Mouse (Mus musculus): ENCODE data around the gene Slc35g1.

The Slc35g1 gene

GRCm38 (mm10) chr19:38396633-38396970 is 822 bp downstream of the Slc35g1 start:
- no peak for DNase-seq (ENCODE audit: low spot score in 2 of 2)

GRCm38 (mm10) chr19:38397004-38397403 is 1.2 kb downstream of the Slc35g1 start:
- DNase-seq (ENCODE audit: low spot score in 2 of 2) = no peak

- no peak for DNase-seq (ENCODE audit: low spot score in 2 of 2)
These were observed 3.2 kb downstream of the Slc35g1 start for GRCm38 (mm10) chr19:38398966-38399365.

GRCm38 (mm10) chr19:38400851-38401250 is 5.1 kb downstream of the Slc35g1 start:
- DNase-seq (ENCODE audit: low spot score in 2 of 2) = no peak

- no peak for DNase-seq (ENCODE audit: low spot score in 2 of 2)
These were observed 5.6 kb downstream of the Slc35g1 start for GRCm38 (mm10) chr19:38401416-38401815.

GRCm38 (mm10) chr19:38410357-38411056 is 14.7 kb downstream of the Slc35g1 start:
- DNase-seq (ENCODE audit: low spot score in 2 of 2) = no peak

GRCm38 (mm10) chr19:38413861-38414260 is 18.1 kb downstream of the Slc35g1 start:
- DNase-seq (ENCODE audit: low spot score in 2 of 2) = no peak

- no peak for DNase-seq (ENCODE audit: low spot score in 2 of 2)
These were observed 23.1 kb downstream of the Slc35g1 start for GRCm38 (mm10) chr19:38418819-38419423.

- DNase-seq (ENCODE audit: low spot score in 2 of 2) = no peak
These were observed 25.0 kb downstream of the Slc35g1 start for GRCm38 (mm10) chr19:38420751-38421295.

GRCm38 (mm10) chr19:38421436-38421835 is 25.7 kb downstream of the Slc35g1 start:
- no peak for DNase-seq (ENCODE audit: low spot score in 2 of 2)

- DNase-seq (ENCODE audit: low spot score in 2 of 2) = no peak
These were observed 27.1 kb downstream of the Slc35g1 start for GRCm38 (mm10) chr19:38422926-38423325.

- no peak for DNase-seq (ENCODE audit: low spot score in 2 of 2)
These were observed 28.1 kb downstream of the Slc35g1 start for GRCm38 (mm10) chr19:38423884-38424283.

- DNase-seq (ENCODE audit: low spot score in 2 of 2) = no peak
These were observed 28.8 kb downstream of the Slc35g1 start for GRCm38 (mm10) chr19:38424581-38424980.

GRCm38 (mm10) chr19:38429269-38429668 is 33.5 kb downstream of the Slc35g1 start:
- peak in 1 of 2 experiments; percentile 34 for DNase-seq (ENCODE audit: low spot score in 2 of 2)

- no peak for DNase-seq (ENCODE audit: low spot score in 2 of 2)
These were observed 34.7 kb downstream of the Slc35g1 start for GRCm38 (mm10) chr19:38430475-38430874.

- no peak for DNase-seq (ENCODE audit: low spot score in 2 of 2)
These were observed 35.5 kb downstream of the Slc35g1 start for GRCm38 (mm10) chr19:38431326-38431725.

- DNase-seq (ENCODE audit: low spot score in 2 of 2) = no peak
These were observed 36.2 kb downstream of the Slc35g1 start for GRCm38 (mm10) chr19:38432021-38432420.

GRCm38 (mm10) chr19:38433381-38433780 is 37.6 kb downstream of the Slc35g1 start:
- no peak for DNase-seq (ENCODE audit: low spot score in 2 of 2)

GRCm38 (mm10) chr19:38435221-38435620 is 39.4 kb downstream of the Slc35g1 start:
- no peak for DNase-seq (ENCODE audit: low spot score in 2 of 2)

GRCm38 (mm10) chr19:38441860-38442259 is 46.1 kb downstream of the Slc35g1 start:
- DNase-seq (ENCODE audit: low spot score in 2 of 2) = no peak

GRCm38 (mm10) chr19:38445758-38446157 is 50.0 kb downstream of the Slc35g1 start:
- DNase-seq (ENCODE audit: low spot score in 2 of 2) = no peak
